ENCODE assay signal across 24 mouse cellular contexts in genomic region chr15:44915005-44915404, GRCm38 (mm10).
A peak's percentile ranks its signal among the peaks of the same experiment; 100 is the strongest.
DNase-seq lines count a peak whose midpoint lies in the region; ATAC-seq and TF ChIP-seq lines count a peak whose summit lies in the region.
"Had no signal": no experiment of that assay in that cellular context is flagged by ENCODE, and none has a peak within 500 bp of the region (broad histone marks: within the 10 kb centered on the region; RNA-seq: fewer than 3 reads in every experiment).

No protein-coding gene starts in this region.

- no peak overlapping the region for H3K4me3 ChIP-seq in left cerebral cortex, adult 2 months
- no peak overlapping the region for H3K4me3 ChIP-seq in CH12.LX (replicated peaks in 1 of 3; ENCODE audit: low read depth in 2 of 3, low read length in 2 of 3, poor library complexity in 1 of 3)
- H3K4me3 ChIP-seq in ES-E14 (ENCODE audit: insufficient read depth in 1 of 2, low read depth in 1 of 2, low read length in 2 of 2, poor library complexity in 1 of 2, severe bottlenecking in 1 of 2): no peak overlapping the region
- no peak overlapping the region for H3K4me3 ChIP-seq in MEL (ENCODE audit: control insufficient read depth in 1 of 2, insufficient read depth in 1 of 2, low read depth in 2 of 2, low read length in 2 of 2)
- H3K4me3 ChIP-seq in intestine, embryonic 16.5 days (ENCODE audit: low read length): no peak overlapping the region

- H3K27ac ChIP-seq in left cerebral cortex, adult 2 months: peak overlapping the region; percentile 60; the same call in 1 of the 2 replicates
- H3K27ac ChIP-seq in CH12.LX (ENCODE audit: insufficient read depth, low read depth) (no peak overlapping the region), ES-E14 (ENCODE audit: insufficient read depth, low read depth, low read length, poor library complexity, severe bottlenecking) (no peak overlapping the region), MEL (ENCODE audit: control insufficient read depth, low read depth, low read length) (no peak overlapping the region)
- H3K27ac ChIP-seq in intestine, embryonic 16.5 days (ENCODE audit: low read length): no peak overlapping the region

- H3K9me3 ChIP-seq in CH12.LX (replicated peaks; ENCODE audit: low read length) (no peaks in the 10 kb centered on the region), ES-E14 (ENCODE audit: control insufficient read depth, insufficient read depth, low read depth, low read length) (no peaks in the 10 kb centered on the region), MEL (replicated peaks; ENCODE audit: insufficient read depth, low read length) (no peaks in the 10 kb centered on the region)
- H3K9me3 ChIP-seq in intestine, embryonic 16.5 days (ENCODE audit: control insufficient read depth, low read length): no peaks in the 10 kb centered on the region
- H3K9me3 ChIP-seq: G1E had no signal

- TF ChIP-seq CTCF in left cerebral cortex, adult 2 months (IDR thresholded peaks at IDR 0.05): no peak
- no peak for TF ChIP-seq CTCF in CH12.LX (conservative IDR thresholded peaks at IDR 0.05 in 1 of 2, IDR thresholded peaks at IDR 0.05 in 1 of 2; ENCODE audit: low read depth in 2 of 2, low read length in 2 of 2)
- no peak for TF ChIP-seq CTCF in MEL (IDR thresholded peaks at IDR 0.05 in 2 of 3, conservative IDR thresholded peaks at IDR 0.05 in 1 of 3; ENCODE audit: control insufficient read depth in 1 of 3, insufficient read depth in 1 of 3, low read depth in 2 of 3, low read length in 3 of 3, poor library complexity in 1 of 3, severe bottlenecking in 1 of 3)

- H3K79me2 ChIP-seq in CH12.LX (replicated peaks; ENCODE audit: control insufficient read depth, extremely low read depth, insufficient read depth, poor library complexity, severe bottlenecking) (no peaks in the 10 kb centered on the region), MEL (ENCODE audit: control insufficient read depth, insufficient read depth, low read length, poor library complexity) (no peaks in the 10 kb centered on the region)

- no peak for TF ChIP-seq RAD21 in CH12.LX (IDR thresholded peaks at IDR 0.05; ENCODE audit: low read depth, low read length)
- no peak for TF ChIP-seq RAD21 in MEL (IDR thresholded peaks at IDR 0.05; ENCODE audit: low read depth, low read length)

- H3K9ac ChIP-seq in CH12.LX (ENCODE audit: insufficient read depth, low read depth): no peak overlapping the region
- no peak overlapping the region for H3K9ac ChIP-seq in ES-E14 (ENCODE audit: insufficient read depth, low read depth, low read length, poor library complexity, severe bottlenecking)
- no peak overlapping the region for H3K9ac ChIP-seq in MEL (ENCODE audit: control insufficient read depth, low read depth, low read length, poor library complexity, severe bottlenecking)
- no peak overlapping the region for H3K9ac ChIP-seq in intestine, embryonic 16.5 days (ENCODE audit: low read depth, low read length)

- no peak overlapping the region for H3K4me2 ChIP-seq in CH12.LX (ENCODE audit: insufficient read depth, low read depth, poor library complexity, severe bottlenecking)
- no peak overlapping the region for H3K4me2 ChIP-seq in intestine, embryonic 16.5 days (ENCODE audit: low read depth, low read length)

- H3K4me1 ChIP-seq in CH12.LX (ENCODE audit: control insufficient read depth in 1 of 2, insufficient read depth in 2 of 2) (no peaks in the 10 kb centered on the region), ES-E14 (ENCODE audit: control insufficient read depth in 2 of 2, insufficient read depth in 2 of 2, low read length in 2 of 2, poor library complexity in 1 of 2) (no peaks in the 10 kb centered on the region), MEL (ENCODE audit: control insufficient read depth in 1 of 2, insufficient read depth in 2 of 2, low read length in 2 of 2) (no peaks in the 10 kb centered on the region)
- no peaks in the 10 kb centered on the region for H3K4me1 ChIP-seq in intestine, embryonic 16.5 days (ENCODE audit: control insufficient read depth, insufficient read depth, low read length)

- dilution Hi-C loops in CH12.LX (cut with MboI; ENCODE audit: extremely low pct_ligation_motif_present, extremely low pct_unique_long_range_greater_than_20kb, low sequenced_read_pairs): no loop called here

- H3K36me3 ChIP-seq in CH12.LX (replicated peaks in 1 of 2; ENCODE audit: control insufficient read depth in 1 of 2, insufficient read depth in 1 of 2, low read length in 1 of 2) (no peaks in the 10 kb centered on the region), ES-E14 (ENCODE audit: control insufficient read depth, insufficient read depth, low read length, poor library complexity, severe bottlenecking) (no peaks in the 10 kb centered on the region), MEL (ENCODE audit: control insufficient read depth in 1 of 2, insufficient read depth in 2 of 2, low read length in 2 of 2) (peaks cover 0 to 2% of the 10 kb centered on the region in 2 experiments; a peak in 1 of 4 replicates)
- no peaks in the 10 kb centered on the region for H3K36me3 ChIP-seq in intestine, embryonic 16.5 days (ENCODE audit: control insufficient read depth, insufficient read depth, low read length)
- H3K36me3 ChIP-seq: G1E had no signal

- no peak for DNase-seq in left cerebral cortex, adult 2 months (ENCODE audit: extremely low spot score in 1 of 2, low spot score in 2 of 2)
- no peak for DNase-seq in left cerebral cortex, postnatal 36 days (ENCODE audit: low spot score in 2 of 2)
- no peak for DNase-seq in CH12.LX (ENCODE audit: extremely low read depth)
- DNase-seq in ES-E14 (ENCODE audit: low read depth, low spot score): no peak
- DNase-seq in MEL (ENCODE audit: low read depth, low spot score): no peak
- DNase-seq in thymus, postnatal 14 days: no peak
- no peak for DNase-seq in thymus, adult 18-20 months
- DNase-seq: adrenal gland, adult 2 months; adrenal gland, adult 8-10 months; adrenal gland, postnatal 10 days; adrenal gland, postnatal 14 days; adrenal gland, postnatal 25 days; adrenal gland, postnatal 36 days; B cell, adult 2 months; cerebellum, adult 11 months; cerebellum, adult 11-12 months; cerebellum, adult 18-20 months; cerebellum, adult 2 months; cerebellum, adult 8-10 months had no signal

- H3K27me3 ChIP-seq in CH12.LX (replicated peaks) (no peaks in the 10 kb centered on the region), MEL (ENCODE audit: control insufficient read depth in 1 of 2, insufficient read depth in 2 of 2, low read length in 2 of 2) (no peaks in the 10 kb centered on the region)
- no peaks in the 10 kb centered on the region for H3K27me3 ChIP-seq in intestine, embryonic 16.5 days (replicated peaks; ENCODE audit: control insufficient read depth, insufficient read depth, low read length)

- no peak for TF ChIP-seq POLR2A in CH12.LX (IDR thresholded peaks at IDR 0.05; ENCODE audit: low read depth, low read length)
- no peak for TF ChIP-seq POLR2A in MEL (IDR thresholded peaks at IDR 0.05; ENCODE audit: control insufficient read depth in 1 of 2, insufficient read depth in 1 of 2, low read depth in 1 of 2, low read length in 2 of 2, poor library complexity in 1 of 2)

- intact Hi-C loops in left cerebral cortex, adult 2 months (cut with DNase I): no loop called here
- intact Hi-C loops in left cerebral cortex, postnatal 36 days (cut with DNase I): no loop called here

- TF ChIP-seq EP300 in CH12.LX (IDR thresholded peaks at IDR 0.05; ENCODE audit: low read length): no peak
- TF ChIP-seq EP300 in MEL (IDR thresholded peaks at IDR 0.05; ENCODE audit: low read depth in 1 of 2, low read length in 2 of 2): no peak

- in situ Hi-C loops in CH12.LX (cut with MboI; ENCODE audit: low pct_ligation_motif_present, low pct_unique_long_range_greater_than_20kb, low sequenced_read_pairs) (no loop called here), ES-E14 (cut with MboI; ENCODE audit: low sequenced_read_pairs in 2 of 2, unreplicated experiment in 2 of 2) (no loop called here)

- no peak for ATAC-seq in intestine, embryonic 16.5 days
- ATAC-seq: activated CD4-positive, CD25-positive, alpha-beta regulatory T cell, adult 4 months; CD4-positive, CD25-positive, alpha-beta regulatory T cell, adult 4 months; Patski had no signal

- 83% methylated on average over 2 of the region's 2 CpGs for WGBS in intestine, embryonic 16.5 days

TF ChIP-seq in CH12.LX, 34 proteins besides CTCF, POLR2A, EP300 and RAD21:
- TF ChIP-seq MAFK (IDR thresholded peaks at IDR 0.05; ENCODE audit: insufficient replicate concordance, low read length) (peak; percentile 98), RCOR1 (conservative IDR thresholded peaks at IDR 0.05; ENCODE audit: low read depth, low read length) (no peak)

TF ChIP-seq in ES-E14, 5 proteins besides CTCF, POLR2A, EP300 and RAD21:
- peak; percentile 98 for TF ChIP-seq MAFK (IDR thresholded peaks at IDR 0.05; ENCODE audit: insufficient read depth, low read depth, low read length)
- no peak for TF ChIP-seq HCFC1 (IDR thresholded peaks at IDR 0.05; ENCODE audit: borderline replicate concordance, insufficient read depth, low read length)
TF ChIP-seq in ES-E14: peak in this region for 1.

TF ChIP-seq in MEL, 35 proteins besides CTCF, POLR2A, EP300 and RAD21:
- TF ChIP-seq MYC (IDR thresholded peaks at IDR 0.05; ENCODE audit: low read depth, low read length) (no peak), MAFK (IDR thresholded peaks at IDR 0.05; ENCODE audit: borderline replicate concordance, low read depth, low read length) (peak; percentile 96), USF1 (IDR thresholded peaks at IDR 0.05; ENCODE audit: low read depth, low read length) (no peak)
